Mouse (Mus musculus): Measurements from ENCODE around the gene Htt. TPM values are rescaled to one million over a fixed set of nuclear protein-coding genes. Genes with fewer than 3 reads are reported as not detected.
A peak's percentile ranks its signal among the peaks of the same experiment; 100 is the strongest.
"Not testable (repeated sequence)": the region's sequence is repeated elsewhere in the genome, so short reads cannot be mapped to it uniquely, and the experiment has no call there.

Htt gene
- 25.6 and 34.0 TPM in 2 replicates for total RNA-seq (2012; rRNA removed)

DNA sequence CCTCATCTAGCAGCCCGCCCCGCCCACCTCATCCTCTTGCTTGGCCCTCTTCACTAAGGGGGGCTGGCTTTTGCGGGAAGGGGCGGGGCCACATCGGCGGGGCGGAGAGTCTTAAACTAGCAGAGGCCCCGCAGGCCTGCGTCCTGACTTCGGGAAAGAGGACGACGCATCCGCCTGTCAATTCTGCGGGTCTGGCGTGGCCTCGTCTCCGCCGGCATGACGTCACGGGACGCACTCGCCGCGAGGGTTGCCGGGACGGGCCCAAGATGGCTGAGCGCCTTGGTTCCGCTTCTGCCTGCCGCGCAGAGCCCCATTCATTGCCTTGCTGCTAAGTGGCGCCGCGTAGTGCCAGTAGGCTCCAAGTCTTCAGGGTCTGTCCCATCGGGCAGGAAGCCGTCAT, at the start of gene Htt:
TSS of gene Htt (plus strand) at position 232 of the 400 bp plus-strand sequence.
- TF ChIP-seq HCFC1 (IDR thresholded peaks at IDR 0.05; ENCODE audit: borderline replicate concordance, insufficient read depth, low read length) (no peak; the same call in 1 of the 2 replicates), CHD2 (IDR thresholded peaks at IDR 0.05; ENCODE audit: low read depth, low read length) (no peak)
- no peaks in the 10 kb centered on the region for H3K36me3 ChIP-seq (ENCODE audit: control insufficient read depth, insufficient read depth, low read length, poor library complexity, severe bottlenecking)
- in situ Hi-C loops (cut with MboI; ENCODE audit: low sequenced_read_pairs in 2 of 2, unreplicated experiment in 2 of 2) = no loop called here
- peaks cover 2 to 3% of the 10 kb centered on the region in 2 experiments; a peak in 2 of 4 replicates for H3K4me1 ChIP-seq (ENCODE audit: control insufficient read depth in 2 of 2, insufficient read depth in 2 of 2, low read length in 2 of 2, poor library complexity in 1 of 2)
- peak within 1 kb of the TSS; percentile 90 to 98 for H3K4me3 ChIP-seq (ENCODE audit: insufficient read depth in 1 of 2, low read depth in 1 of 2, low read length in 2 of 2, poor library complexity in 1 of 2, severe bottlenecking in 1 of 2)
- no peaks in the 10 kb centered on the region for H3K9me3 ChIP-seq (ENCODE audit: control insufficient read depth, insufficient read depth, low read depth, low read length)
- peak within 1 kb of the TSS; percentile 82 for H3K9ac ChIP-seq (ENCODE audit: insufficient read depth, low read depth, low read length, poor library complexity, severe bottlenecking)
- peak; percentile 96 for DNase-seq (ENCODE audit: low read depth, low spot score)
- H3K27ac ChIP-seq (ENCODE audit: insufficient read depth, low read depth, low read length, poor library complexity, severe bottlenecking) = 0 out of 2 replicates have a peak within 1 kb of the TSS, but pooled peaks have one; percentile 32

DNA sequence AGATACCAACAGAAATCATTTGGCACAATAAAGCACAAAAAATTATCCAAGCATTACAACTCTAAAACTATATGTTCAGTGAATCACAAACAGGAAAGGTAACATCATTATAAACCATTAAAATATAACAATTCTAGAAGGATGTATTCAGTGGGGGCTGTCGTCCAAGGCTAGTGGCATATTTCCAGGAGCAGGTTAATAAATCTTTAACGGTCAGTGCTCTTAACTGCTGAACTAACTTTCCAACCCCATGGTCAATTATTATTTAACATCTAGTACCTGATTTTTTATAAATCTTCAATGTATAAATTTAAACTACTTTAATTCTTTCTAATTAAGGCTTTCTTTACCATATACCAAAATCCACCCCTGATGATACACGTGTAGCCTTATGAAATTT, 47.2 kb upstream of the Htt start:
- H3K9me3 ChIP-seq (ENCODE audit: control insufficient read depth, insufficient read depth, low read depth, low read length); H3K36me3 ChIP-seq (ENCODE audit: control insufficient read depth, insufficient read depth, low read length, poor library complexity, severe bottlenecking); H3K4me1 ChIP-seq (ENCODE audit: control insufficient read depth in 2 of 2, insufficient read depth in 2 of 2, low read length in 2 of 2, poor library complexity in 1 of 2); in situ Hi-C loops (cut with MboI; ENCODE audit: low sequenced_read_pairs in 2 of 2, unreplicated experiment in 2 of 2); H3K4me3 ChIP-seq (ENCODE audit: insufficient read depth in 1 of 2, low read depth in 1 of 2, low read length in 2 of 2, poor library complexity in 1 of 2, severe bottlenecking in 1 of 2); DNase-seq (ENCODE audit: low read depth, low spot score); H3K27ac ChIP-seq (ENCODE audit: insufficient read depth, low read depth, low read length, poor library complexity, severe bottlenecking); H3K9ac ChIP-seq (ENCODE audit: insufficient read depth, low read depth, low read length, poor library complexity, severe bottlenecking): not testable (repeated sequence)

DNA sequence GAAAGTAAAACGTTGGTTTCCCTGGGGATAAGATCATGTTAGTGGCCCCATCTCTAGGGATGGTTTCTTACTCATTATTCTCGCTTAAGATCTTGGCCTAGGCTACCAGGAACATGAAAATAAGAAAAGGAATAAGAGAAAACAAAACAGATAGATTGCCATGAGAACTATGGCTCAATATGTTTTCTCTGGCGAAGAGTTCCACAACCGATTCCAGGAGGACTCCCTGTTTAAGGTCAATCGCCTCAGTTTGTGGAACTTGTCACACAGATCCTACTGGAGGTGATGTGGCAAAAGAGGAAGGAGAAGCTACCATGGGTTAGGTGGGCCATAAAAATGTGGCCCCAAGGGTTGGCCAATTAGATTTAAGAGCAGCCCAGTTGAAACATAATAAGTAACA, 46.7 kb upstream of the Htt start:
- TF ChIP-seq MAFK (IDR thresholded peaks at IDR 0.05; ENCODE audit: insufficient read depth, low read depth, low read length) (no peak), ZC3H11A (IDR thresholded peaks at IDR 0.05; ENCODE audit: borderline replicate concordance, low read depth, low read length) (no peak), CHD2 (IDR thresholded peaks at IDR 0.05; ENCODE audit: low read depth, low read length) (no peak), ZNF384 (IDR thresholded peaks at IDR 0.05; ENCODE audit: low read depth, low read length) (no peak), HCFC1 (IDR thresholded peaks at IDR 0.05; ENCODE audit: borderline replicate concordance, insufficient read depth, low read length) (no peak)
- Histone ChIP-seq H3K27ac (ENCODE audit: insufficient read depth, low read depth, low read length, poor library complexity, severe bottlenecking) (no peak overlapping the region), H3K4me1 (ENCODE audit: control insufficient read depth in 2 of 2, insufficient read depth in 2 of 2, low read length in 2 of 2, poor library complexity in 1 of 2) (no peaks in the 10 kb centered on the region; a peak in 2 of 4 replicates), H3K9ac (ENCODE audit: insufficient read depth, low read depth, low read length, poor library complexity, severe bottlenecking) (no peak overlapping the region), H3K9me3 (ENCODE audit: control insufficient read depth, insufficient read depth, low read depth, low read length) (no peaks in the 10 kb centered on the region), H3K36me3 (ENCODE audit: control insufficient read depth, insufficient read depth, low read length, poor library complexity, severe bottlenecking) (no peaks in the 10 kb centered on the region), H3K4me3 (ENCODE audit: insufficient read depth in 1 of 2, low read depth in 1 of 2, low read length in 2 of 2, poor library complexity in 1 of 2, severe bottlenecking in 1 of 2) (no peak overlapping the region)
- DNase-seq (ENCODE audit: low read depth, low spot score) = no peak
- in situ Hi-C loops (cut with MboI; ENCODE audit: low sequenced_read_pairs in 2 of 2, unreplicated experiment in 2 of 2) = no loop called here

DNA sequence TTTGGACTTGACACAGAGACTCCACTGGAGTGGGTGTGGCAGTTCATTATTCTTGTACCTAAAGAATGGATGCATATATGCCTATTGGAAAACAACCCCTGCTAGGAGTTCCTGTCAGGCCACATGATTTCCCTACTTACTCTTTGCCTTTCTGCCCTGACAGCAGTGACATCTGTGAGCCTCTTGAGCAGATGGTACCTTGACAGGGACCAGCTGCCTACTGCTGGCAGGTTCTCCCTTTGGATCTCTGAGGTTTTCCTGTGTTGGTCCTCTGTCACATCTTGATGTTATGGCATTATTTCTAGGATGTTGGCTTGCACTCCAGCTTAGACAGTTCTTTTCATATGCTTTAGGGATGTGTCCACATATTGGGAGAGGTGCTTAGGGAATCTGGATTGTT, 32.4 kb upstream of the Htt start:
- Histone ChIP-seq H3K9ac (ENCODE audit: insufficient read depth, low read depth, low read length, poor library complexity, severe bottlenecking) (no peak overlapping the region), H3K36me3 (ENCODE audit: control insufficient read depth, insufficient read depth, low read length, poor library complexity, severe bottlenecking) (no peaks in the 10 kb centered on the region), H3K4me1 (ENCODE audit: control insufficient read depth in 2 of 2, insufficient read depth in 2 of 2, low read length in 2 of 2, poor library complexity in 1 of 2) (no peaks in the 10 kb centered on the region), H3K4me3 (ENCODE audit: insufficient read depth in 1 of 2, low read depth in 1 of 2, low read length in 2 of 2, poor library complexity in 1 of 2, severe bottlenecking in 1 of 2) (no peak overlapping the region), H3K9me3 (ENCODE audit: control insufficient read depth, insufficient read depth, low read depth, low read length) (no peaks in the 10 kb centered on the region), H3K27ac (ENCODE audit: insufficient read depth, low read depth, low read length, poor library complexity, severe bottlenecking) (no peak overlapping the region)
- no peak for DNase-seq (ENCODE audit: low read depth, low spot score)
- TF ChIP-seq ZC3H11A (IDR thresholded peaks at IDR 0.05; ENCODE audit: borderline replicate concordance, low read depth, low read length) (no peak), HCFC1 (IDR thresholded peaks at IDR 0.05; ENCODE audit: borderline replicate concordance, insufficient read depth, low read length) (no peak), ZNF384 (IDR thresholded peaks at IDR 0.05; ENCODE audit: low read depth, low read length) (no peak)
- in situ Hi-C loops (cut with MboI; ENCODE audit: low sequenced_read_pairs in 2 of 2, unreplicated experiment in 2 of 2) = no loop called here

DNA sequence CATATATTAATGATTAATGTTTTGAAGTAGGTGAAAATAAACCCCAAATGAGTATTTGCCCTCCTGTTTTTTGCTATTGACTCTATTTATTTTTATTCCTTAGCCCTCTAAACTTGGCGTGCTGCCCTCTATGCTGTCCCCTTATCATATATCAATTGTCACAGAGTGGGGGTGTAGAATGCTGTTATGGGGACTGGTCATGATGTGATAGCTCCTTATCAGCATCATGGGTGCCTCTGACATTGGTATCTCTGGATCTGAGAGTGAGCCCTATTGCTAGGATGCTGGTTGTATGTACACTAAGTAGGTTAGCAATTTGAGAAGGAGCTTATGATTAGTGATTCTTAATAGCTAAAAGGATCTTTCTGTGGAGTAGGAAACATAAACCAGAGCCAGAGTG, 31.3 kb upstream of the Htt start:
- H3K9ac ChIP-seq (ENCODE audit: insufficient read depth, low read depth, low read length, poor library complexity, severe bottlenecking) = no peak overlapping the region
- no peaks in the 10 kb centered on the region for H3K4me1 ChIP-seq (ENCODE audit: control insufficient read depth in 2 of 2, insufficient read depth in 2 of 2, low read length in 2 of 2, poor library complexity in 1 of 2)
- TF ChIP-seq MAFK (IDR thresholded peaks at IDR 0.05; ENCODE audit: insufficient read depth, low read depth, low read length) (no peak), CHD2 (IDR thresholded peaks at IDR 0.05; ENCODE audit: low read depth, low read length) (no peak)
- in situ Hi-C loops (cut with MboI; ENCODE audit: low sequenced_read_pairs in 2 of 2, unreplicated experiment in 2 of 2) = no loop called here
- H3K9me3 ChIP-seq (ENCODE audit: control insufficient read depth, insufficient read depth, low read depth, low read length) = no peaks in the 10 kb centered on the region
- H3K4me3 ChIP-seq (ENCODE audit: insufficient read depth in 1 of 2, low read depth in 1 of 2, low read length in 2 of 2, poor library complexity in 1 of 2, severe bottlenecking in 1 of 2) = no peak overlapping the region
- no peak overlapping the region for H3K27ac ChIP-seq (ENCODE audit: insufficient read depth, low read depth, low read length, poor library complexity, severe bottlenecking)
- no peak for DNase-seq (ENCODE audit: low read depth, low spot score)
- H3K36me3 ChIP-seq (ENCODE audit: control insufficient read depth, insufficient read depth, low read length, poor library complexity, severe bottlenecking) = no peaks in the 10 kb centered on the region

Data from ES-E14 (cell line).